Mouse (Mus musculus) stomach, postnatal 0 days (tissue): Measurements from ENCODE around the gene Arhgef39.

Source experiments
- CTCF ChIP-seq: IDR thresholded peaks from 2 replicates; pipeline ENCODE4 v1.5.1; 2016; ENCODE audit warnings: antibody characterized with exemption, low read depth, mild to moderate bottlenecking, moderate library complexity
- EP300 ChIP-seq: optimal IDR thresholded peaks from 2 replicates; pipeline ENCODE3; 2016; ENCODE audit warnings: antibody characterized with exemption

DNA sequence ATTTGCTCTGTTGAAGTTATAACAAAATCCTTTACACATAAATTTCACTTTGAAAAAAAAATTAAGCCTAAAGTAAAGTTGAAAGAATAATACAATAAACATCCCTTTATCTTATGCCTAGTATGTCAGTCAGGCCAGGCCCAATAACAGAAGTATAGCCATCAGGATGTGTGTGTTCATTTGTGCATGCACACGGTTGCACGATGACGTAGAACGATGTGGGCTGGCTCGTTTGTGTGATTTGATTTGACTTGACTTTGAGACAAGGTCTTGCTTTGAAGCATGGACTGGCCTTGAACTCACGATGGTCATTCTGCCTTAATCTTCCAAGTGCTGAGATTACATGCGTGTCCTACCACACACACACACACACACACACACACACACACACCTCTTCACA, 32.6 kb downstream of the Arhgef39 start:
- TF ChIP-seq CTCF: no peak
- TF ChIP-seq EP300: no peak
